Mouse (Mus musculus) T-helper 17 cell (primary cell): ENCODE measurements around the gene Galt.

Experiments used
- in situ Hi-C, 2 experiments: fragments of 300-600 bp; cut with MboI, MseI; formaldehyde crosslinking; loops; 1 replicate in 1 of 2; 2 replicates in 1 of 2; pipeline ENCODE4 v1.15.1; 2025; ENCODE audit warnings: high pct_unique_total_duplicates in 2 of 2

The Galt gene

DNA sequence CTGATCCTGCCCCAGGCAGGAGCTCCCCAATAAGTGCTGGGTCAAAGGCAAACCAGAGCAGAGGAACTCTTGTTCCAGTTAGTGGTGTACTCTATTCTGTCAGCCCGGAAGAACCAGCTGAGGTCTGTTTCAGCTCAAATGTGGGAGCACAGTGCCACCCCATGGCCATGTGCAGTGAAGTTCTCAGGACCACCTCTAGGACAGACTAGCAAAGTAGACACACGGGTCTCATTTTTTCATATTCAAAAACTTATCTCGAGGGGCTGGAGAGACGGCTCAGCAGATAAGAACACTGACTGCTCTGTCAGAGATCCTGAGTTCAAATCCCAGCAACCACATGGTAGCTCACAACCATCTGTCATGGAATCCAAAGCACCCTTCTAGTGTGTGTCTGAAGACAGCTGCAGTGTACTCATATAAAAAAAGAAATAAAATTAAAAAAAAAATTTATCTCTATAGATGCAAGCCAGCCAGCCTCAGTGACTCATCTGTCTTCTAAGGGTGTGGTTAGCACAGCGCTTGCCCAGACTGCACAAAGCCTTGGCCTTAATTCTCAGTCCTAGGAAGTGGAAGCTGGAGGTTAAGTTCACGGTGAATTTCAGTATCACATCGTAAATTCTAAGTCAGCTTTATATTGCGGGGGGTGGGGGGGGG, 17.3 kb upstream of the Galt start:
- in situ Hi-C loops, result loop anchor here in 1 of 2 experiments (10.0 kb wide), 1 partner anchor 1297 kb away; the partner anchor contains the start of gene Stoml2

- in situ Hi-C loops, result loop anchor here in 1 of 2 experiments (10.0 kb wide), 1 partner anchor 1297 kb away; the partner anchor contains the start of gene Stoml2
These were observed 16.8 kb upstream of the Galt start for GRCm38 (mm10) chr4:41738256-41738603.

GRCm38 (mm10) chr4:41739260-41739659, 15.8 kb upstream of the Galt start:
- in situ Hi-C loops, result loop anchor here in 1 of 2 experiments (10.0 kb wide), 1 partner anchor 1296 kb away; the partner anchor contains the start of gene Stoml2

GRCm38 (mm10) chr4:41740380-41741157, 14.5 kb upstream of the Galt start:
- in situ Hi-C loops, result loop anchor here in 1 of 2 experiments (10.0 kb wide), 1 partner anchor 766 kb away; the partner anchor contains the start of gene Nfx1

GRCm38 (mm10) chr4:41741158-41741560, 13.9 kb upstream of the Galt start:
- in situ Hi-C loops, result loop anchor here in 1 of 2 experiments (10.0 kb wide), 1 partner anchor 766 kb away; the partner anchor contains the start of gene Nfx1

GRCm38 (mm10) chr4:41744131-41744530, 10.9 kb upstream of the Galt start:
- in situ Hi-C loops, result loop anchor here in 1 of 2 experiments (10.0 kb wide), 1 partner anchor 769 kb away; the partner anchor contains the start of gene Nfx1

DNA sequence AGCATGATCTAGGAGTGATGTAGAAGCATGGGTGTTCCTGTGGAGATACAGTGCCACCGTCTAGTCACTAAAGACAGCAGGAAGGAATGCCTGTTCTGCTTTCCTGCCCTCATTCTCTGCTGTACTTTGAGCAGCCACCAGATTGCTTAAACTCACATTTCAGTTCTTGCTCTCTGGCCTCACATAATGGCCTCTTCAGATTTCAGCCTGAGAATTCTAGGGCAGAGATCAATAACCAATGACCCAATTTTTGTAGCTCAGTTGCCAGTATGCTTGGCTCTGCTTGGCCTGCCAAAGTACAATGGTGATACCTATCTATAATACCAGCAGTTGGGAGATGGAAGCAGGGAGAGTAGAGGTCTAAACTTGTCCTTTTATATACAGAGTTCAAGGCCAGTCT, 10.0 kb upstream of the Galt start:
- in situ Hi-C loops, result loop anchor here in 1 of 2 experiments (10.0 kb wide), 1 partner anchor 770 kb away; the partner anchor contains the start of gene Nfx1

DNA sequence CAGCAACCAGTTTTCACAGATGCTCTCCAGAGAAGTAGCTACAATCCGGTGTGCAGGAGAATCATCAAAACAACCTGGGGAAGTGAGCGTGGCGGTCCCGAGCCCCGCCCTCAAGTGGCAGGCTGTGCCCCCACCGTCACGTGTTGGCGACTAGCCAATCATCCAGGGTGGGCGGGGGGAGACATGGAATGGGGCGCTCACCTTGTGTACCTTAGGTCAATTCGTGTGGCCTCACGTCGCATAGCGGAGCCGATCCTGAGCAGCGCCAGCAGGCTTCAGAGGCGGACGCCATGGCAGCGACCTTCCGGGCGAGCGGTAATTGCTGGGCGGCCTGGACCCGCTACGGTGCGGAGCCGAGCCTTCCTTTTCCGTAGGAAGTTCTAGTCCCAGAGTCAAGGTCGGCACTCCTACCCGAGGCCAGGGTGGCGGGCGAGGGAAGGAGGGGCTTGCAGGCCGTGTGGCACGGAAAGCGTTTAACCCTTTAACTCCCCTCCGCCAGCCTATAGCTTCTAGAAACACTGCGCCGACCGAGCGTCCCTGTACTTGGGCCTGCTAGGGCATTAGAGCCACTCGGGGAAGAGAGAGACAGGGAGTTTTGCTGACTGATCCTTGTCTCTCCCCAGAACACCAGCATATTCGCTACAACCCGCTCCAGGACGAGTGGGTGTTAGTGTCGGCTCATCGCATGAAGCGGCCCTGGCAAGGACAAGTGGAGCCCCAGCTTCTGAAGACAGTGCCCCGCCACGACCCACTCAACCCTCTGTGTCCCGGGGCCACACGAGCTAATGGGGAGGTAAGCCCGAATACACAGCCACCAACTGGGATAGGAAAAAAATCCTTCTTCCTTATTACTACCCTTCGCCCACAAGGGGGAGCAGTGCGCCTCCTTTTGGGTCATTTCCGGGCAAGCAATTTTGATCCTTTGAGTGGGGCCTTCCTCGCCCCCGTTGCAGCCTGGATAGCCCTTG, 594 bp downstream of the Galt start, which contains the start of gene Sigmar1:
Sigmar1 (minus strand) TSS at position 820 of the 968 bp plus-strand sequence.
- in situ Hi-C loops, result loop anchor here (10.0 to 25.0 kb wide), 3 partner anchors 159 to 509 kb away; partner anchors contain the start of gene Ccl21b (in 1 of the 2)

GRCm38 (mm10) chr4:41756440-41756839, 1.4 kb downstream of the Galt start:
- in situ Hi-C loops, result loop anchor here (10.0 to 25.0 kb wide), 3 partner anchors 158 to 508 kb away; partner anchors contain the start of gene Ccl21b (in 1 of the 2)

DNA sequence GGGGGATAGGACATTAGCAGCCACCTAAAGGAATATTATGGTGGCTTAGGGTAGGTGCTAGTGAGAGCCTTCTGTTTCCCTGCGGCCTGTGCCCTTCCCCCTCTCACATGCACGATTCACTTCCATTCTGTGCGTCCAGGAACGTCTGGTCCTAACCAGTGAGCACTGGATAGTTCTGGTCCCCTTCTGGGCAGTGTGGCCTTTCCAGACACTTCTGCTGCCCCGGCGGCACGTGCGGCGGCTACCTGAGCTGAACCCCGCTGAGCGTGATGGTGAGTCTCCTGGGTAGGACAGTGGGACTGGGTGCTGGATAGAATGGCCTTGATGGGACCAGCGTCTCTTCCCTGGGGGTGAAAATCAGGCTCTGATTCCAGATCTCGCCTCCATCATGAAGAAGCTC, 2.3 kb downstream of the Galt start:
- in situ Hi-C loops, result loop anchor here (10.0 to 25.0 kb wide), 3 partner anchors 157 to 507 kb away; partner anchors contain the start of gene Ccl21b (in 1 of the 2)

DNA sequence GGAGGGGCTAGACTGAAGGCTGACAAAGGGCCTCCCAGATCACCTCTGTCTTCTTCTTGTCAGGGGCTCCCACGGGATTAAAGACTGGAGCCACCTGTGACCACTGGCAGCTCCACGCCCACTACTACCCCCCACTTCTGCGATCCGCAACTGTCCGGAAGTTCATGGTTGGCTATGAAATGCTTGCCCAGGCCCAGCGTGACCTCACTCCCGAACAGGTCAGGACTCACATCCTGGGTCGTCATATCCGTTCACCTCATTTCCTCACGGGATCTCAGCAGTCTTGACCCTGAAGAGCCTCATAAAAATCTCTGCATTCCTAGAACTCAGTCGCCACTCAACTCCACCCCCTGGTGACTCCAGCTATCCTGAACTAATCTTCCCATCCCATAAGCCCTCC, 3.0 kb downstream of the Galt start:
- in situ Hi-C loops, result loop anchor here (10.0 to 25.0 kb wide), 3 partner anchors 157 to 507 kb away; partner anchors contain the start of gene Ccl21b (in 1 of the 2)

- in situ Hi-C loops, result loop anchor here (10.0 to 25.0 kb wide), 3 partner anchors 156 to 506 kb away; partner anchors contain the start of gene Ccl21b (in 1 of the 2)
These were observed 3.7 kb downstream of the Galt start for GRCm38 (mm10) chr4:41758701-41759100.

DNA sequence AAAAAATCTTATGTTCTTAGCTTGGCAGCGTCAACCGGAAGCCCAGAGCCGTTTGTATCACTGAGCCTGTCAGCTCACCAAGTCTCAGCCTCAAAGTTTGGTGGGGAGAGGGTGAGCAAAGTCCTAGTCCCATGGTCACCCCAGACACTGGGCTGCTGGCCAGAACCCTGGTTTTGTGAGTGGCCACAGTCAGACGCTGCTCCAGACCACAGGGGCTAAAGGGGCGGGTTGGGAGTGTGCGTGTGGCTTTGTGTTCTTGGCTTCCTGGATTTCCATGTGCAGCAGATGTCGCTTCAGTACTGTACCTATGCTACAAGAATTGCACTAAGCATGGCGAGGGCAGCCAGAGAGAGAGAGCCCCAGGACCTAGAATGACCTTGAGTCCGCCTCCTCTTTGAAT, 4.2 kb downstream of the Galt start:
- in situ Hi-C loops, result loop anchor here (10.0 to 25.0 kb wide), 3 partner anchors 156 to 506 kb away; partner anchors contain the start of gene Ccl21b (in 1 of the 2)

DNA sequence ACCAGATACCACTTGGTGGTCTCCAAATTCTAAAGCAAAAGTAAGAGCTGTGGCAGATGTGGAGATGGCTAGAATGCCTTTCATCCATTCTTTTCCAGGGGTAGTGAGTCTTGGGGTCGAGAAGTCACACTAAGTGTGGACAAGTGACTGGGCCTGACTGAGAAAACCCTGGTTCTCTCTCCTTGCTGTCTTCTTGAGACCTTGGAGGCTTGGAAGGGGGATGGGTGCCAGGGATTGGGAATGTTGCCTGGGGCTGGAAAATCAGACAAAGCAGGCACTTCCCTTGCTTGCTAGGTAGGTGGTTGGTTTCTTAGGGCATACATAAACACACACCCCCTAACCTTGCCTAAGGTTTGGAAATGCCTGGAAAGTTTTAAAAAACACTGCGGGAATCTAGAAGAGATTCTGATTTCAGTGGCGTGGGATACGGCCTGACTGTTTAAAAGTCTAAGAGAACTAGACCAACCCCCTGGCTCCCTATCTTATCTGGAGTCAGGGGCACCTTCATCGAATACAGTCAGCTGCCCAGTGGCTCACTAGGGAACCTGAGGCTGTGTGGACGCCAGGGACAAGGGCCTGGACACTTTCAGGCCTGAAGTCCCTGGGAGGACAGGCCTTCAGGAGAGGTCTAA, 4.7 kb downstream of the Galt start:
- in situ Hi-C loops, result loop anchor here (10.0 to 25.0 kb wide), 4 partner anchors 155 to 505 kb away; partner anchors contain the start of genes Ccl21b (in 1 of the 2) and Gm13305 (in 1 of the 2)

- in situ Hi-C loops, result loop anchor here in 1 of 2 experiments (10.0 to 25.0 kb wide), 2 partner anchors 404 to 502 kb away; partner anchors contain the start of genes Ccl21b and Gm13305
These were observed 5.3 kb downstream of the Galt start for GRCm38 (mm10) chr4:41760288-41760721.

- in situ Hi-C loops, result loop anchor here in 1 of 2 experiments (10.0 to 25.0 kb wide), 2 partner anchors 404 to 501 kb away; partner anchors contain the start of genes Ccl21b and Gm13305
These were observed 5.9 kb downstream of the Galt start for GRCm38 (mm10) chr4:41760911-41761310.

- in situ Hi-C loops, result loop anchor here in 1 of 2 experiments (10.0 to 25.0 kb wide), 2 partner anchors 403 to 501 kb away; partner anchors contain the start of genes Ccl21b and Gm13305
These were observed 6.7 kb downstream of the Galt start for GRCm38 (mm10) chr4:41761680-41762079.

GRCm38 (mm10) chr4:41762099-41762687, 7.2 kb downstream of the Galt start:
- in situ Hi-C loops, result loop anchor here in 1 of 2 experiments (10.0 to 25.0 kb wide), 2 partner anchors 403 to 500 kb away; partner anchors contain the start of genes Ccl21b and Gm13305
